Mouse (Mus musculus): ENCODE results near the gene Dock6.
"Not testable (repeated sequence)": the region's sequence is repeated elsewhere in the genome, so short reads cannot be mapped to it uniquely, and the experiment has no call there.

The Dock6 gene

DNA sequence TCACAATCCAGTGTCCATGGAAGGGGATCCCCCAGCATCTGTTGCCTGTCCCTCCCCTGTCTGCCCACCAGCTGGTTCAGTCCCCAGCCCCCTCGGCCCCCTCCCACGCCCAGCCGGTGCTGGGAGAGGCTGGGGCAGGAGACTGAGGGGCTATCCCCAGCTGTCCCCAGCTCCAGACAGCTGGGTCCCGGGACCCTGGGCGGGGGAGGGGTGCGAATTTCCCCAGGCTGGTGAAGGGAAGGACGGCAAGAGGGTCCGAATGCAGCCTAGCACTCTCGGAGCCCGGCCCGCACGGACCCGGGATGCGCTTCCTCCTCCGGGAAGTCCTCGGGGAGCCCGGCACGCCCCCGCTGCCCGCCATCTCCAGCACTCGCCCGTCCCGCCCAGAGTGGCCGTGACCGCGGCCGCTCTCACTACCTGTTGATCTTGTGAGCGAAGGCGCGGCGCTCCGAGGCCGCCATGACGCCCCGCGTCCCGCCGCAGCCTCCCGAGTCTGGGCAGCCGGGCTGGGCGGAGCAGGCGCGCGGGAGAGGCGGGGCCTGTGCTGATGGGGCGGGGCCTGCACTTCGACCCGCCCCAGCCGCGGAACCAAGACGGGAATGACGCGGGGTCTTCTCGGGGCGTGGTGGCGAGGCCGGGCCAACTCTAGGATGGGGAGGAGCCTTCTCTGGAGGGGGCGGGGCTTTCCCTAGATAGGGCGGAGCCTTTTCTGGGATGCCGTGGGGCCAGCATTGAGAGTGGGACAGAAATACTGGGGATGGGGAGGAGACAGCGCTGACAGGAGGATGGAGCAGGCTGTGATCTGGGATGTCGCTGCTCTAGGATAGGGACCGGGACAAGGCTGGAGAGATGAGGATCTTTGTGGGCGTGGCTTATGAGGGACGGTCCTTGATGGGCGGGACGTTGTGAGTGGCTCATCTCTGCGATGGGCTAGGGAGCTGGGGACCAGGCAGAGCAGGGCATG is at the start of gene Dock6:
Gene Dock6 (minus strand): TSS at position 508 of the 964 bp plus-strand sequence.
- peak; percentile 87 for DNase-seq

DNA sequence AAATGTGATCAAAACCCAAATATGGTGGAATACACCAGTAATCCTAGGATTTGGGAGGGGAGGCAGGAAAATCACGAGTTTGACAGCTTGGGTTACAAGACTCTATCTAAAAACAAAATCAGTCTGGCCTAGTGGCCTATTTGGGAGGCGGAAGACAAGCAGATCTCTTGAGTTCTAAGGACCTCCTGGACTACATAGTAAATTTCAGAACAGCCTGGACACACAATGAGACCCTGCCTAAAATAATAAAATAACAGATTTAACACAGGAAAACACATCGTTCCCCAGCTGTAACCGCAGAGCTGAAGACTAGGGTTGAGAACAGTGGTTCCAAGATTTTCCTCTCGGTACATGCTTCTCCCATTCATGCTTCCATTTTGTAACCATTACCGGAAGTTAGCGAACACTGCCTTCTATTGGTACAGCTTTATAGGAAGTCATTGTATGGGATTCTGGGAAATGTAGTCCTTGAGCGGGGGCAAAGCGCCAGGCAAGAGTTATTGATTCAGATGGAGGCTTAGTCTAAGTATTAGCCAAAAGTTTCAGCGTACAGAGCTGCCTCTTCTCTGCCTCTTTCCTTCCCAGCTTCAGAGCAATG is 48.9 kb upstream of the Dock6 start:
- DNase-seq, result peak; percentile 20

DNA sequence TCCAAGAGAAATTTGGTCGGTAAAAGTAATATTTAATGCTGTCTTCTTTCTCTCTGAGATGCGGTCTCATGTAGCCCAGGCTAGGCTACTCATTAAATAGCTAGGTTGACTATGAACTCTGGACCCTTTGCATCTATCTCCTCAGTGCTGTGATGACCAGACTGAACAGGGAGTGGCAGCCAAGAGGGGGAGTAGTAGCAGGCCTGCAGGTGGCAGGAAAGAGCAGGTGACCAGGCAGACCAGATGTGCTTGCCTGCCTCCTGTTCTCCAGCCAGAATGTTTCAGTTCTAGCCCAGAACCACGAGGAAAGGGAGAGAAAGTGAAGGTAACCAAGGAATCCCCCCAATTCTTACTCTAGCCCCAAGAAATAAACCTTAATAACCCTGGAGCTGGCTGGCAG is 36.8 kb upstream of the Dock6 start:
- no peak for DNase-seq

DNA sequence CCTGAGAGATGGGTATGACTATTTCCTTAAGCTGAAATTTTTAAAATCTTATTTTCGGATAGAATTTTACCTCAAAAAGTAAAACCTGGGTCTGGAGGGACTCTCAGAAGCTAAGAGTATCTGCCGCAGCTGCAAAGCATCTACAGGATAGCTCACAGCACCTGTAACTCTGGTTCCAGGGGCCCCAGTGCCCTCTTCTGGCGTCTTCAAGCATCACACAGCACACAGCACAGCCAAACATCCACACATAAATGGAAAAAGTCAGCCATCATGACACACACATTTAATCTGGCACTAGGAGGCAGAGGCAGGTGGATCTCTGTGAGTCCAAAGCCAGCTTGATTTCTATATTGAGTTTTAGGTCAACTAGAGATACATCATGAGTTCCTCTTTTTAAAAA is 24.2 kb upstream of the Dock6 start:
- no peak for DNase-seq

DNA sequence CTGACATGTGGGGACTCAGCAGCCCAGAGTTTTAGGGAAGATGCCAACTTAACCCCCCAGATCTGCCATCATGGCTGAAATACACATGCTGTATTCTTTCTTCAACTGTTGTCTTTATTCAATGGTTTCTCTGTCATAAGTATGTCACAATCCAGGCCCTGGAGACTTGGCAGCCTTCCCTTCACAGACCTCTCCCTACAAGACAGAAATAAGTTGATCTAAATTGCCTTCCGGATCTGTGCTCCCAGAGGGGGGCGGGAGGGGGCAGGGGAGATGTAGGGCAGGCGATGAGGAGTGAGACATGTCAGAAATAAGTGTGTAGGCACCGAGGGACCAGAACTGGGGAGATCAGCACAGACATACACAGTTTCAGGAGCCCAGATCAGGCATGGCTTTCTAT is 19.8 kb upstream of the Dock6 start:
- DNase-seq, result no peak

DNA sequence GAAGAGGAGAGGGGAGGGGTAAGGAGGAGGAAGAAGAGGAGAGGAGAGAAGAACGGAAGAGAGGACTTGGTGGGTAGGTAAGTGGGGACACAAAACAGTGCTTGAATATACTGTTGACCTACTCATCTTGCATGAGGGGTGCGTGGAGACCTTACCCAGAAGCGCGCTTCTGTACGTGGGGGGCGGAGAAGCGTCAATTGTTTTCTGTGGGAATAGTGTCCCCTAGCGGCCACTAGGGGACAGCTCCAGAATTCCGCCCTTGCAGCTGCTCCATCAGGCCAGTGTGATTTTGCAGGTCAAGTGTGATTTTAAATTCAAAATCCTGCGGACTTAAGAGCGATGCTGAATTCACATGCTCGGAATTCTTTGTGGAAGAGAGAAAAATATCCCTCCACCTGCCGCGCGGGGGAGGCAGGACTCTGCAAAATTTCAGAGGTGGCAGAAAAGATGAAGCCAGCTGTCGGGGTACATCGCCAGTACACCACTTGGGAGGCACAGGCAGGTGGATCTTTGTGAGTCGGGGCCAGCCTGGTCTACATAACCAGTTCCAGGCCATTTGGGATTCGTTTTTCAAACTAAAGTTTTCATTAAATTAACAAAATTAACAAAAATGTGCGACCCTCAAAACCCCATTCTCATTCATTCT is 18.6 kb upstream of the Dock6 start:
- DNase-seq, result peak; percentile 36

DNA sequence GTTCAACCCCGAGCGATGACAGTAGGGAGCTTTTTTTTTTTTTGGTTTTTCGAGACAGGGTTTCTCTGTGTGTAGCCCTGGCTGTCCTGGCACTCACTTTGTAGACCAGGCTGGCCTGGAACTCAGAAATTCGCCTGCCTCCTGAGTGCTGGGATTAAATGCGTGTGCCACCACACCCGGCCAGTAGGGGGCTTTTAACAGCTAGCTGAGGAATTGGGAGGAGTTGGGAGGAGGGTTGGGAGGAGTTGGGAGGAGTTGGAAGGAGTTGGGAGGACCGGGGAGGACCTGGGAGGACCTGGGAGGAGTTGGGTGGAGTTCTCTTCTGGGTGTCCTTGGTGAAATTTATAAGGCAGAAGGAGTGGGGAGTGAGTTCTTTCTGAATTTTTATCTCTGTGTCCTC is 16.9 kb upstream of the Dock6 start:
- DNase-seq, result peak; percentile 37

DNA sequence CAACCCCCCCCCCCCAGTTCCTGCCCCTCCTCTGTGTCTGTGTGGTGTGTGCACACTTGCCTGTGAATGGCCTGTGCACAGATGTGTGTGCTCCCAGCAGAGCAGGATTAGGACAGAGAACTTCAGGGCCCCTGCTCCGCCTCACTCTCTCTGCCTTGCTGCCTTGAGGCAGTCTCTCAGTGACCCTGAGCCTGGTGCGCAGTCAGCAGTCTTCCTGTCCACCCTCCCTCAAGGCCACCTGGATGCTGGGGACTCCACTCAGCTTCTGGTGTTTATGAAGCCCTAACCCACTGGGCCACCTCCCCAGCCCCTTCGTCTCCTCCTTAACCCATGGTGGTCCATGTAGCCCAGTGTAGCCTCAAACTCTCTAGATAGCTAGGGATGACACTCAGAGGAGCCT is 15.3 kb upstream of the Dock6 start:
- no peak for DNase-seq

DNA sequence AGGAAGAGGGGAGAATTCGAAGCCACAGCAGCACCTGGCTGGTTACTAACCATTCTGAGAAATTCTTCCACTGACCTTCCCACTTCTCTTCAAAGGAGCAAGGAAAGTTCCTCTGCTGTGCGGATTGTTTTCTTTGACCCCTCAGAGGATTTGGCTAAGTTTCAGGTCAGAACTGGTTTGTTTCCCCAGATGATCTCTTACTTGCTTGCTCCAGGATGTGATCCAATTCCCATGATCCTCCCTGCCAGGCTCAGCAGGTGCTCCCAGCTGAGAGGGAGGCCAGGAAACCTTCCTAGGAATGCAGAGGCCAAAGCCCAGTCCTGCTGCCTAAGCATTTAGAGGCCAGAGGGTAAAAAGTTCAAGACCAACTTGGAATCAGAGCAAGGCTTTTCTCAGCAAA is 14.2 kb upstream of the Dock6 start:
- no peak for DNase-seq

DNA sequence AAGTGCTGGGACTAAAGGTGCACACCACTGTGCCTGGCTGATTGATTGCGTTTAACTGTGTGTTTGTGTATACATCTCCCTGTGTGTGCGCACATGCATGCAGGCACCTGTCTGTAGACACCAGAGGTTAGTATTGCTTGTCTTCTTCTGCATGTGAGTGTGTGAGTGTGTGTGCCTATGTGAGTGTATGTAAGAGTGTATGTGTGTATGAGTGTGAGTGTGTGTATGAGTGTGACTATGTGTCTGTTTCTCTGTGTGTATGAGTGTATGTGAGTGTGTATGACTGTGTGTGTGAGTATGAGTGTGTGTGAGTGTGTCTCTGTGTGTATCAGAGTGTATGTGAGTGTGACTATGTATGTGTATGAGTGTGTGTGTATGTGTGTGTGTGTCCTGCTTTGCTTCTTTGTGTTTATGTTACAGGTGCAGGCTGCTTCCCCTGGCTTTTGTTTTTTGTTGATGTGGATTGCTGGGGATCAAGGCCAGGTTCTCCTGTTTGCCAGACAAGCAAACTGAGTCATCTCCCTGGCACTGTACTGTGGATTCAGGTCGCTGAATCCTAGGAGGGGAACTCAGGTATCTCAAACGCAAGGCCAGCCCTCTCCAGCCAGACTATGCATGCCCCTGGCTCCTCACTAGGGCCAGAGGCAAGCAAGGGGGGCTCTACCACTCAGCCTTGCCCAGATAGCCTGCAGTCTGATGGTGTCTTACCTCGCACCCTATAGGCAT is 13.4 kb upstream of the Dock6 start:
- no peak for DNase-seq

DNA sequence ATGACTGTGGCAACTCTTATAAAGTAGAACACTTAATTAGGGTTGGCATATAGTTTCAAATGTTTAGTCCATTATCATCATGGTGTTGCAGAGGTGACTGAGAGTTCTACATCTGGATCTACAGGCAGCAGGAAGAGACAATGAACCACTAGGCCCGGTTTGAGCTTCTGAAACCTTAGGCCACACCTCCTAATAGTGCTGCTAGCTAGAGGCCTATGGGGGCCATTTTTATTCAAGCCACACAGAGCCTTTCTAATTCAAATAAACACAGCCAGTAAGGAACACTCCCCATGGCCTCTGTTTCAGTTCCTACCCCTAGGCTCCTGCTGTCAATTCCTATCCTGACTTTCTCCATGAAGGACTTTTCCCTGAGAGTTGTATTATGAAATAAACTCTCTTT is 9.7 kb upstream of the Dock6 start:
- no peak for DNase-seq

DNA sequence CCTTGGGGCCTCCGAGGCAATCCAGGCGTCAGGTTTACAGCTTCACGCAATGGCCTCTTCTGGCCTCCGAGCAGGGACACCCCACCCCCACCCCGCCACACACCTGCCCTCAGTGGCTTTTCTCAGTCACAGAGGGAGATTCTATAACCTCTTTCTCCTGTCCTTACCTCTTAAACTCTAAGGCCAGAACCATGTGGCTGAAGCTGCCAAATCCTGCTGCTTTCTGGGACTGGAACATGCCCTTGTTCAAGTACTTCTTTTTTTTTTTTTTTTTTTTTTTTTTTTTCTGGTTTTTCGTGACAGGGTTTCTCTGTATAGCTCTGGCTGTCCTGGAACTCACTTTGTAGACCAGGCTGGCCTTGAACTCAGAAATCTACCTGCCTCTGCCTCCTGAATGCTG is 7.9 kb upstream of the Dock6 start:
- not testable (repeated sequence) for DNase-seq

DNA sequence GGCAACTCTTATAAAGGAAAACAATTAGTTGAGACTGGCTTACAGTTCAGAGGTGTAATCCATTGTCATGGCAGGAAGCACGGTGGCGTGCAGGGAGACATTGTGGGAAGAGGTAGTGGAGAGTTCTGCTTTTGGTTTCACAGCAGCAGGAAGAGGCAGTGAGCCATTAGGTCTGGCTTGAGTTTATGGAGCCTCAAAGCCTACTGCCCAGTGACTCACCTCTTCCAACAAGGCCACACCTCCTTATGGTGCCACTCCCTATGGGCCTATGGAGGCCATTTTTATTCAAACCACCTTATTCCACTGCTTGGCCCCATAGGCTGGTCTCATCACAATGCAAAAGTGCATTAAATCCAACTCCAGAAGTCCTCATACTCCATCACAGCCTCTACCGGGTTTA is 7.2 kb upstream of the Dock6 start:
- no peak for DNase-seq

DNA sequence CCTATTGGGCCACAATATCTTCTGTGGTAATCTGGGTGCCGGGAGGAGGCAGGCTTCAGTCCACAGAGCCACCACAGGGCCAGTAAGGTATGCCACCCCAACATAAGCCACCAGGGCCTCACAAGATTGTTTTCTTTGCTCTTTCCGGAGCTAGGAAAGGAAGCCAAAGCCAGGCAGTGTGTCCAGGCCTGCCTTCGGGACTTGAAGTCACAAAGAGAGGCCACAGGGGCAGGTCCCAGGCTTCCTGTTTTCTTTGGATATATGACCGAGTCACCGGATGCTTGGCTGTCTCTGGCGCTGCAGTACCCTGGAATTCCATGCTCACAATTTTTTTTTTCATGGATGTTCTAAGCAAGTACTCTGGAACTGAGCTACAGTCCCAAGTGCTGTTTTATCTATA is 5.6 kb upstream of the Dock6 start:
- peak; percentile 17 for DNase-seq

DNA sequence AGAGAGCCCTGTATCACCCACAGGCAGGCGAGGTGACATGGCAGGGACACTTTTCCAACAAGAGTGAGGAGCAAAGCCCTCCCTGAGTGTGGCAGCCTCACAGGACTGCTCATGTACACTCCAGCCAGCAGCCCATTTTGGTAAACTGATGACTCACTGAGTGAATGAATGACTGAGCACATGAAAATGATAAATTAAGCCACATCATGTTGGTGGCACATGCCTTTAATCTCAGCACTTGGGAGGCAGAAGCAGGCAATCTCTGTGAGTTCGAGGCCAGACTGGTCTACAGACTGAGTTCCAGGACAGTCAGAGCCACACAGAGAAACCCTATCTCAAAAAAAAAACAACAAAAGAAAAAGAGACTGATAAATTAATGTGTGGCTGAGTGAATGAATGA is 5.1 kb upstream of the Dock6 start:
- DNase-seq, result no peak

DNA sequence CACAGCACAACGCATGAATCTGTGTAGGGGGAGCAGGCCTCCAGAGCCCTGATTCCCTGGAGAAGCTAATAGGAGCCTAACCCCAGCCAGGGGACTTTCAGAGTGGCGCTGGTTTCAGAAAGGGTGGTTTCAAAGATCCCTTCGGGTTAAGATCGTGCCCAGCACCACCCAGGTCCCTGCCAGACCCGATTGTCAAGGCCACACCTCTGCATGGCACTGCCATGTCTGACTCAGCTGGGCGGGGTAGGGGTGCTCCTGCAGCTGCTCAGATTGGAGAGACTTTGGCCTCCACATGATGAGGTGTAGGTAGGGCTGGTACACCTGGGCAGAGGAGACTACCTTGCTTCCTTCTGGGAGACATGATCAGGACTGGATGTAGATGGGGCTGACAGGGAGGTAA is 2.5 kb upstream of the Dock6 start:
- no peak for DNase-seq

DNA sequence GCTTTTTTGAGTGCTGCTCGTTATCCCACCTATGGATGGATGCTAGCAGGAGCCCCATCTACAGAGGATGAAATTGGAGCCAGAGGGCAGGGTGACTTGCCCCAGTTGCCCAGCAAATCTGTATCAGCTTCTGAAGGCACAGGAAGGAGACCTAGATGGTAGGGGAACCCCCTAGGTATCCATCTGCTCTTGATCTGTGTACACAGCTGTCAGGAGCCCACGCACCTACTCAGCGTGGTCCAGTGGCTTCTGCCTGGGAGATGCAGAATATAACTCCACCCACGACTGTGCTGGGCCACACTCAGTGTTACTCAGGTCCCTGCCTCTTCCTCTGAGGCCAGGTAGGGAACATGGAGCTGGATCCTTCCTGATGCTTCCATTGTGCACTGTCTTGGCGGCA is 1.5 kb upstream of the Dock6 start:
- DNase-seq, result no peak

DNA sequence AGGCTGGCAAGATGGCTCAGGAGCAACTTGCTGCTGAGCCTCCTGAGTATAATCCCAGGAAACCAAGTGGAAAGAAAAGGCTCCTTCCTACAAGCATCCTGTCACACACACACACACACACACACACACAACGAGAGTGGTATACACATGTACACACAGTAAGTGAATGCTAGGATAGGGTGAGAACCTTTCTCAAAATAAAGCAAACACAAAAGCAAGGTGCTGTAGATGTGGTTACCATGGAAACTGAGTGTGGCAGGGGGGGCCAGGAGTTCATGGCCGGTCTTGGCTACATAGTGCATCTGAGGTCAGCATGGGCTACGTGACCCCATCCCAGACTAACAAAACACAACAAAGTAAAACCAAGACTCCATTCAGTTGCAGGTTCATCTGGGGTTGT is 1.4 kb downstream of the Dock6 start:
- DNase-seq, result no peak

DNA sequence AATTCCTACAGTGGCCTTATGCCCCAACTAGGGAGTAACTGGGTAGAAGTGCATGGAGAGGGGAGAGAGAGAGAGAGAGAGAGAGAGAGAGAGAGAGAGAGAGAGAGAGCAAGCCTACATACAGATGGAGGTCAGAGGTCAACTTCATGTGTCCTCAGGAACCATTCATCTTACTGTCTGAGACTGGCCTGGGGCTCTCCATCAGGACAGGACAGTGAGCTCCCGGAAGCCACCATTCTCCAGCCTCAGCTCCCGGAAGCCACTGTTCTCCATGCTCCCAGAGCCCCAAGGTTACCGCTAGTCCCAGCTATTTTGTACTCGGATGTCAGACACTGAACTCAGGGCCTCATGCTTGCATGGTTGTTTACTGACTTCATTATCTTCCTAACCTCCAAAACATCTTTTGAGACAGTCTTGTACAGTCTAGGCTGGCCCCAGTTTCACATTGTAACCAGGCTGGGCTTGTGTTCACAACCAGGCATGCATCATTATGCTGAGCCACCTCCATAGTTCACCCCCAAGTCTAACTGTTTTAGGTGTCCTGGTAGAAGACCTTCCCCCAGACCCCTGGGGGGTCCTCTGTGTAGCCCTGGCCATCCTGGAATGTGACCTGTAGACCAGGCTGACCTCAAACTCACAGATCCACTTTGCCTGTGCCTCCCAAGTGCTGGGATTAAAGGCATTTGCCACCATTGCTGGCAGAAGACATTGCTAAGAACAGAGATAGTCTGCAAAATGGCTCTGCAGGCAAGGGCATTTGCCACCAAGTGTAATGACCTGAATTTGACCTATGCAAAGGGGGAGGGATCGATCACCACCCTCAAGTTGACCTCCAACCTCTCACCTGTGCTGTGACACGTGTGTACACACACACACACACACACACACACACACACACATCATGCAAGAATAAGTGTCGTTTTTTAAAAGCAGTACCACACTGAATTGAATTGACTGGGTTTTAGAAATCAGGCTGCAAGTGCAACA is 2.5 kb downstream of the Dock6 start:
- DNase-seq, result no peak

DNA sequence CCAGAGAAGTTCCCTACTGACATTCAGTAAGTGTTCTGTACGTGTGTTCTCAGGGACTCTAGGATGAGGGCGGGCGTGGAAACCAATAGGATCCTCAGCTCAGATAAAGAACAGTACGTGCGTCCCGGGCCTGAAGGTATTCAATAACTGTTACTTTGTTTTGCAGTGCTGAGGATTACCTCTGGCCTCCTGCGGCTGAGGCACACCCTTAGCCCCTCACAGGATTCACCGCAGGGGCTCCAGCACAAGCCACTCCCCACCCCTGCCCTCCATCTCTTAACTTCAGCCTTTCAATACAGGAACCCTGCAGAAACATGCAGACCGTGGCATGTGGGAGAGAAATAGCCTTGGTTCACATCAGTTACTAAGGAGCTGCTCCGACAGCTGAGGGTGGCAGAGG is 4.5 kb downstream of the Dock6 start:
- no peak for DNase-seq

DNA sequence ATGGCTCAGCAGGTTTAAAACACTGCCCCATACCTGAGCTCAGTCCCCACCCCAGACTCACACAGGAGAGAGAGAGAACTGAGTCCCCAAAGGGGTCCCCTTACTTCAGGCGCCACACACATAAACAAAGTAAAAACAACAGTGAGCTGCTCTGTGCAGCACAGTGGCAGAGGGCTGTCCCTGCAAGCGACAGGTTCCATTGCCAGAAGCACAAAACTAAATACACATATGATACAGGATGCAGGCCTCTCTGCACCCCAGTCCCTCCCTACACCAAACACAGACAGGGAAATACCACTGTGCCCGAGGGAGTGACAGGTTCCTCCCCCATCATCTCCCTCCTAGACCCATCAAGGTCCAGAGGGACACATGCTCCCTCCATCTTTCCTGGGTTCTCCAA is 5.0 kb downstream of the Dock6 start:
- no peak for DNase-seq

DNA sequence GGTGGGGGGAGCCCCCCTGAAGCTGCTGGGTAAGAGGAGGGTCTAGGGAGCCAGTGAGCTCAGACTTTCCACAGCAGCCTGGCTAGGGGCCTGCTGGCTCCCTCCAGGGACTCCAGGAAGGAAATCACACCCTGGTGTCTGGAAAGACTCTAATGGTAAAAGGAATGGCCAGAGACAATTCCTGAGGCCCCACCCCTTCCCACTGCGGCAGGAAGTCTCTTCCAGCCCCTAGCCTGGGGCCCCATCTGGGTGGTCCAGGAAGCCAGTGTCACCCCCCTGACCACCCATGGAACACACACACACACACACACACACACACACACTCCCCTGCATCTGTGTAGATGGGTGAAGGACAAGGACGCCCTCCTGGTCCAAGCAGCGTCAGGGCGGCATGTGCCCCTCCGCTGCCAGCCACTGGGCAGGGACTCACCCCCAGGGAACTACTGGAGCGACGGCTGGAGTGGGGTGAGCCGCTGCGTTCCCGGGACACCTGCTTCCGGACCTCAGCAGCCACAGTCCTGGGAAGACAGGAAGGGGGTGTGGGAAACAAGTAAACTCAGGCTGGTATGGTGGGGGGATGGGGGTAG is 5.6 kb downstream of the Dock6 start:
- DNase-seq, result peak; percentile 49

All from liver (tissue).